In genomic region chr16:92127666-92128065, GRCm38 (mm10) we compare ENCODE assay signal across 22 mouse cellular contexts.
A peak's percentile ranks its signal among the peaks of the same experiment; 100 is the strongest.
DNase-seq lines count a peak whose midpoint lies in the region; ATAC-seq and TF ChIP-seq lines count a peak whose summit lies in the region.
"Had no signal": no experiment of that assay in that cellular context is flagged by ENCODE, and none has a peak within 500 bp of the region (broad histone marks: within the 10 kb centered on the region; RNA-seq: fewer than 3 reads in every experiment).

No protein-coding gene starts in this region.

- no peaks in the 10 kb centered on the region for H3K36me3 ChIP-seq in intestine, embryonic 15.5 days
- no peaks in the 10 kb centered on the region for H3K36me3 ChIP-seq in intestine, postnatal 0 days (ENCODE audit: control insufficient read depth, insufficient read depth)
- H3K36me3 ChIP-seq in intestine, embryonic 16.5 days (ENCODE audit: control insufficient read depth, insufficient read depth, low read length): no peaks in the 10 kb centered on the region
- H3K36me3 ChIP-seq in forebrain, embryonic 14.5 days (ENCODE audit: control insufficient read depth, insufficient read depth, low read length): no peaks in the 10 kb centered on the region
- H3K36me3 ChIP-seq: embryonic facial prominence, embryonic 13.5 days; embryonic facial prominence, embryonic 15.5 days; forebrain, embryonic 10.5 days; forebrain, embryonic 12.5 days; forebrain, embryonic 15.5 days had no signal

- TF ChIP-seq CTCF in intestine, postnatal 0 days (IDR thresholded peaks at IDR 0.05; ENCODE audit: low read depth): no peak

- no peaks in the 10 kb centered on the region for H3K27me3 ChIP-seq in intestine, embryonic 15.5 days (replicated peaks)
- no peaks in the 10 kb centered on the region for H3K27me3 ChIP-seq in intestine, postnatal 0 days (replicated peaks; ENCODE audit: control insufficient read depth, insufficient read depth, low read length)
- no peaks in the 10 kb centered on the region for H3K27me3 ChIP-seq in intestine, embryonic 16.5 days (replicated peaks; ENCODE audit: control insufficient read depth, insufficient read depth, low read length)
- no peaks in the 10 kb centered on the region for H3K27me3 ChIP-seq in forebrain, embryonic 14.5 days (replicated peaks; ENCODE audit: control insufficient read depth, insufficient read depth, low read length)
- H3K27me3 ChIP-seq: embryonic facial prominence, embryonic 13.5 days; embryonic facial prominence, embryonic 15.5 days; forebrain, embryonic 12.5 days; forebrain, embryonic 15.5 days had no signal

- no peak overlapping the region for H3K4me3 ChIP-seq in intestine, embryonic 15.5 days (replicated peaks)
- no peak overlapping the region for H3K4me3 ChIP-seq in intestine, postnatal 0 days (ENCODE audit: low read depth, low read length)
- no peak overlapping the region for H3K4me3 ChIP-seq in intestine, embryonic 16.5 days (ENCODE audit: low read length)
- no peak overlapping the region for H3K4me3 ChIP-seq in forebrain, embryonic 14.5 days (ENCODE audit: low read depth, low read length)
- H3K4me3 ChIP-seq: embryonic facial prominence, embryonic 13.5 days; embryonic facial prominence, embryonic 15.5 days; erythroblast, embryonic 14.5 days; forebrain, embryonic 10.5 days; forebrain, embryonic 12.5 days; forebrain, embryonic 15.5 days had no signal

- WGBS in intestine, embryonic 15.5 days: 79% methylated on average over 5 of the region's 5 CpGs
- 67% methylated on average over 5 of the region's 5 CpGs for WGBS in intestine, postnatal 0 days
- 76% methylated on average over 5 of the region's 5 CpGs for WGBS in intestine, embryonic 16.5 days
- WGBS in forebrain, embryonic 14.5 days: 91% methylated on average over 5 of the region's 5 CpGs

- H3K27ac ChIP-seq in intestine, embryonic 15.5 days: no peak overlapping the region
- H3K27ac ChIP-seq in intestine, postnatal 0 days (ENCODE audit: low read depth, low read length): no peak overlapping the region
- 0 out of 2 replicates have a peak overlapping the region, but pooled peaks have one; percentile 5 for H3K27ac ChIP-seq in intestine, embryonic 16.5 days (ENCODE audit: low read length)
- no peak overlapping the region for H3K27ac ChIP-seq in forebrain, embryonic 14.5 days (ENCODE audit: low read depth, low read length)
- H3K27ac ChIP-seq: embryonic facial prominence, embryonic 13.5 days; embryonic facial prominence, embryonic 15.5 days; forebrain, embryonic 10.5 days; forebrain, embryonic 12.5 days; forebrain, embryonic 15.5 days had no signal

- ATAC-seq in intestine, embryonic 15.5 days: peak; percentile 34; the same call in 1 of the 2 replicates
- no peak for ATAC-seq in intestine, postnatal 0 days
- ATAC-seq in intestine, embryonic 16.5 days: peak; percentile 76
- ATAC-seq in forebrain, embryonic 14.5 days: no peak
- ATAC-seq: forebrain, embryonic 15.5 days; forebrain, postnatal 0 days had no signal

- H3K9me3 ChIP-seq in intestine, embryonic 15.5 days: no peaks in the 10 kb centered on the region
- H3K9me3 ChIP-seq in intestine, postnatal 0 days (ENCODE audit: control insufficient read depth): no peaks in the 10 kb centered on the region
- H3K9me3 ChIP-seq in intestine, embryonic 16.5 days (ENCODE audit: control insufficient read depth, low read length): 0 out of 2 replicates have a peak, but pooled peaks cover 9% of the 10 kb centered on the region
- H3K9me3 ChIP-seq in forebrain, embryonic 14.5 days (replicated peaks; ENCODE audit: control insufficient read depth, low read length): no peaks in the 10 kb centered on the region
- H3K9me3 ChIP-seq: embryonic facial prominence, embryonic 15.5 days; forebrain, embryonic 15.5 days had no signal

- DNase-seq in yolk sac, embryonic 10.5 days (ENCODE audit: low spot score): peak; percentile 20
- DNase-seq in forebrain, embryonic 14.5 days (ENCODE audit: low spot score): no peak
- DNase-seq: adrenal gland, adult 2 months; adrenal gland, postnatal 10 days; adrenal gland, postnatal 25 days; cerebellum, adult 11 months; cerebellum, adult 18-20 months; cerebellum, adult 8-10 months; cerebellum, adult 9-11 months; cerebellum, postnatal 14 days; cerebellum, postnatal 36 days; embryo, embryonic 11 days; forebrain, postnatal 0 days had no signal

- no peaks in the 10 kb centered on the region for H3K4me1 ChIP-seq in intestine, embryonic 15.5 days (replicated peaks)
- no peaks in the 10 kb centered on the region for H3K4me1 ChIP-seq in intestine, postnatal 0 days (replicated peaks; ENCODE audit: control insufficient read depth, insufficient read depth, low read length)
- no peaks in the 10 kb centered on the region; the same call in 1 of the 2 replicates for H3K4me1 ChIP-seq in intestine, embryonic 16.5 days (ENCODE audit: control insufficient read depth, insufficient read depth, low read length)
- H3K4me1 ChIP-seq in forebrain, embryonic 14.5 days (ENCODE audit: control insufficient read depth, insufficient read depth, low read length): no peaks in the 10 kb centered on the region
- H3K4me1 ChIP-seq: embryonic facial prominence, embryonic 13.5 days; embryonic facial prominence, embryonic 15.5 days; forebrain, embryonic 12.5 days; forebrain, embryonic 15.5 days had no signal

- H3K4me2 ChIP-seq in intestine, embryonic 15.5 days (replicated peaks): no peak overlapping the region
- H3K4me2 ChIP-seq in intestine, postnatal 0 days (replicated peaks; ENCODE audit: low read depth): no peak overlapping the region
- H3K4me2 ChIP-seq in intestine, embryonic 16.5 days (ENCODE audit: low read depth, low read length): no peak overlapping the region
- H3K4me2 ChIP-seq in forebrain, embryonic 14.5 days (ENCODE audit: low read length): no peak overlapping the region
- H3K4me2 ChIP-seq: embryonic facial prominence, embryonic 13.5 days; embryonic facial prominence, embryonic 15.5 days; forebrain, embryonic 12.5 days; forebrain, embryonic 15.5 days had no signal

- H3K9ac ChIP-seq in intestine, embryonic 15.5 days: no peak overlapping the region
- no peak overlapping the region for H3K9ac ChIP-seq in intestine, postnatal 0 days (ENCODE audit: low read depth, low read length)
- no peak overlapping the region for H3K9ac ChIP-seq in intestine, embryonic 16.5 days (ENCODE audit: low read depth, low read length)
- no peak overlapping the region for H3K9ac ChIP-seq in forebrain, embryonic 14.5 days (ENCODE audit: low read length)
- H3K9ac ChIP-seq: embryonic facial prominence, embryonic 13.5 days; embryonic facial prominence, embryonic 15.5 days; forebrain, embryonic 12.5 days; forebrain, embryonic 15.5 days; forebrain, postnatal 0 days had no signal

Comparison
In these comparisons a context has a peak if more than half of its experiments do, and no peak if none do; other contexts are left out.
1. ATAC-seq: peak in intestine, embryonic 15.5 days (single experiment) and intestine, embryonic 16.5 days (single experiment); none in intestine, postnatal 0 days (single experiment) and forebrain, embryonic 14.5 days (single experiment).